Mouse (Mus musculus): ENCODE measurements around the gene Adcy5.

DNA sequence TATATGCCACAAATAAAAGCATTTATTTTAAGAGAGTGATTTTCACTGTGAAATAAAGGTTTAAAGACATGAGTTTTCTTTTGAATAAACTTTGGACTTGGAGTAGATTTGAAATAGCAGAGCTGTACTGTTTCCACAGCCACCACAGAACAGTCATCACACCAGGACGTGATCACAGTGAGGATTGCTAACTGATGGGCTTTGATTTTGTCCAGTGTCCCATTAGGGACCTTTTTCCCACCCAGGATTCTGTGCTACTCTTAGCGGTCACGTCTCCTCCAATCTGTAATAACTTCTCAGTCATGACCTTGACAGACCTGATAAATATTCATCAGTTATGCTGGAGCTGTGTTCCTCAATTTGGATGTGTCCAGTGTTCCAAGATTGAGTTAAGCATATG lies 160.8 kb downstream of the Adcy5 start:
- TF ChIP-seq CTCF (IDR thresholded peaks at IDR 0.05; ENCODE audit: borderline replicate concordance, control insufficient read depth, extremely low read depth, insufficient read depth, low read length, poor library complexity): no peak
- TF ChIP-seq POLR2A (IDR thresholded peaks at IDR 0.05; ENCODE audit: control insufficient read depth, extremely low read depth, insufficient read depth, low read length, poor library complexity): no peak

Measured in thymus, adult 2 months (tissue).